Mouse (Mus musculus): ENCODE data around the gene Galk2. TPM values are rescaled to one million over a fixed set of nuclear protein-coding genes. Genes with fewer than 3 reads are reported as not detected.

Galk2 gene
- total and polyA plus RNA-seq, 3 experiments, result 3.1 to 65.0 (median 21.3) TPM

DNA sequence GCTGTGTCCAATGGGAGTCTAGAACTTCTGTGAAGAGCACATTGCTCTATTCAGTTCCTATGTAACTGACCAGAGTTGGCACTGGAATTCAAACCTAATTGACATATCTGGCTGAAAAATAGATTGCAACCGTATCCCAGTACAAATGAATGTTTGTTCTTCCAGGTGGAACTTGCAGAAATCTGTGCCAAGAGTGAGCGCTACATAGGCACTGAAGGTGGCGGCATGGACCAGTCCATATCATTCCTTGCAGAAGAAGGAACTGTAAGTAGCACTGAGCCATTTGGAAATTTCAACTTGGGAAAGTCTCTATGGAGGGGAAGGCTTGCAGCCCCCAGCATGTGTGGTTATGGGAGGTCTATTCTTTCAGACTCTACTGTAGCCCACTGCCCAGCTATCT, 70.5 kb downstream of the Galk2 start:
- no peak for ATAC-seq (ENCODE audit: extremely low read depth, insufficient number of reproducible peaks, low FRiP score, poor library complexity, severe bottlenecking)
- H3K27me3 ChIP-seq (ENCODE audit: insufficient read depth, low read length), result no peaks in the 10 kb centered on the region
- no peaks in the 10 kb centered on the region for H3K9me3 ChIP-seq (replicated peaks)
- no peak for TF ChIP-seq GATA2 (IDR thresholded peaks at IDR 0.05; ENCODE audit: borderline replicate concordance, low read depth, low read length)
- no peak for TF ChIP-seq POLR2AphosphoS5 (IDR thresholded peaks at IDR 0.05; ENCODE audit: insufficient replicate concordance, low read depth, low read length)
- TF ChIP-seq TAL1 (conservative IDR thresholded peaks at IDR 0.05; ENCODE audit: low read depth, low read length), result no peak
- TF ChIP-seq CTCF (IDR thresholded peaks at IDR 0.05; ENCODE audit: low read depth, low read length), result no peak
- no peak for TF ChIP-seq GATA1 (IDR thresholded peaks at IDR 0.05; ENCODE audit: borderline replicate concordance, low read length)
- H3K4me3 ChIP-seq (ENCODE audit: low read depth, low read length), result no peak overlapping the region
- peaks cover 4% of the 10 kb centered on the region for H3K4me1 ChIP-seq (ENCODE audit: insufficient read depth, low read depth, low read length)
- H3K36me3 ChIP-seq (replicated peaks), result peaks cover 68% of the 10 kb centered on the region
- DNase-seq (ENCODE audit: low spot score), result no peak

DNA sequence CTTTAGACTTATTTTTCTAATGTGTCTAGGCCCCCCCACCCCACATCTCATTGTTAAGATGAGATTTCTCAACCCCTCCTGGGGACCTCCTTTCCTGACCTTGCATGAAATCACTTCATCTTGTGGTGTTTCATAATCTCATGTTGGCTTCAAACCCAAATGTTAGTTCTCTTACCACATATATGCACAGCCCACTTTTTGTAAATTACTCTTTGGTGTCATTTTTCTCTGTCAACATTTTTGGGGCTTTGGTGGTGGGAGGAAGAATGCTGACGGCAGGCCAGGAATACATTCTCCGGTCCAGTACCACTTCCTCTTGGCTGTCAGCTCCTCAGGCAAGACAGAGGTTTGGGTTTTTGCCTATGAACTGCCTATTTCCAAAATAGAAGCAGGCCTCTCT, 71.0 kb downstream of the Galk2 start:
- H3K9me3 ChIP-seq (replicated peaks), result no peaks in the 10 kb centered on the region
- no peaks in the 10 kb centered on the region; the same call in 1 of the 2 replicates for H3K4me1 ChIP-seq (ENCODE audit: insufficient read depth, low read depth, low read length)
- TF ChIP-seq GATA1 (IDR thresholded peaks at IDR 0.05; ENCODE audit: borderline replicate concordance, low read length) (no peak), GATA2 (IDR thresholded peaks at IDR 0.05; ENCODE audit: borderline replicate concordance, low read depth, low read length) (no peak), POLR2AphosphoS5 (IDR thresholded peaks at IDR 0.05; ENCODE audit: insufficient replicate concordance, low read depth, low read length) (no peak)
- H3K36me3 ChIP-seq (replicated peaks), result peaks cover 66% of the 10 kb centered on the region
- no peaks in the 10 kb centered on the region for H3K27me3 ChIP-seq (ENCODE audit: insufficient read depth, low read length)
- H3K4me3 ChIP-seq (ENCODE audit: low read depth, low read length), result no peak overlapping the region
- ATAC-seq (ENCODE audit: extremely low read depth, insufficient number of reproducible peaks, low FRiP score, poor library complexity, severe bottlenecking) (no peak), DNase-seq (ENCODE audit: low spot score) (no peak)

DNA sequence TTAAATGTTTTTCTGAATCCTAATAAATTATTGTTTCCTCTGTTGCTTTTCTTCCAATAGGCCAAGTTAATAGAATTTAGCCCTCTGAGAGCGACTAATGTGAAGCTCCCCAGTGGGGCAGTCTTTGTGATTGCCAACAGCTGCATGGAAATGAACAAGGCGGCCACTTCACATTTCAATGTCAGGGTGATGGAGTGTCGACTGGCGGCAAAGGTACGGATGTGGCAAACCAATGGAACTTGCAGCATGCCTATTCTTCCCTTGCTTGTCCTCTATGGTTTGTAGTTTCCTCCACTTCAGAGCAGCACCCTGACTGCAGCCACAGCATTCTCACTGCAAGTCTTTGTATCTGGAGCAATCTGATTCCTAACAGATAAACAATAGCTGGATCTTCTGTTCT, 72.3 kb downstream of the Galk2 start:
- H3K36me3 ChIP-seq (replicated peaks), result peaks cover 71% of the 10 kb centered on the region

DNA sequence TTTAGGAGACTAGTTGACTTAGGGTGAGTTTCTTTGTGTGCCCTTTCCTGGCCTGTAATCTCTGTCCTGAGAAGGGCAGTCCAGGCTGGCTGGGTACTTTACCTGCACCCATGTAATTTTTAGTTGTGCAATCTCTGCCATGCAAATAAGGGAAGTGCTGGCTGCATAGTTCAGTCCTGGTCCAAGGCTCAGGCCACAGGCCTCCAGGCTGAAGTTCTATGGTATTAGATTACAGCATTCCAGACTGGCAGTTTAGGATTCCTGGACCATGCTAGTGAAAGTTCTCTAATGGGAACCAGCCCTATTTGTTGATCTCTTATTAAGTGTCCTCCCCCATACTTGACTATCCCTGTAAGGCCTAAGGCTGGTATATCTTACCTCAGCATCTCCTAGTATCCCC, 73.8 kb downstream of the Galk2 start:
- no peak for ATAC-seq (ENCODE audit: extremely low read depth, insufficient number of reproducible peaks, low FRiP score, poor library complexity, severe bottlenecking)
- peaks cover 71% of the 10 kb centered on the region for H3K36me3 ChIP-seq (replicated peaks)

More for the DNA sequence above, 72.3 kb downstream of the Galk2 start:
- DNase-seq (ENCODE audit: low spot score), result no peak
- Histone ChIP-seq H3K9me3 (replicated peaks) (no peaks in the 10 kb centered on the region), H3K4me1 (ENCODE audit: insufficient read depth, low read depth, low read length) (no peaks in the 10 kb centered on the region; the same call in 1 of the 2 replicates), H3K27me3 (ENCODE audit: insufficient read depth, low read length) (no peaks in the 10 kb centered on the region), H3K4me3 (ENCODE audit: low read depth, low read length) (no peak overlapping the region)
- no peak for TF ChIP-seq CTCF (IDR thresholded peaks at IDR 0.05; ENCODE audit: low read depth, low read length)
- no peak for TF ChIP-seq TAL1 (conservative IDR thresholded peaks at IDR 0.05; ENCODE audit: low read depth, low read length)
- TF ChIP-seq GATA1 (IDR thresholded peaks at IDR 0.05; ENCODE audit: borderline replicate concordance, low read length), result no peak
- ATAC-seq (ENCODE audit: extremely low read depth, insufficient number of reproducible peaks, low FRiP score, poor library complexity, severe bottlenecking), result no peak

DNA sequence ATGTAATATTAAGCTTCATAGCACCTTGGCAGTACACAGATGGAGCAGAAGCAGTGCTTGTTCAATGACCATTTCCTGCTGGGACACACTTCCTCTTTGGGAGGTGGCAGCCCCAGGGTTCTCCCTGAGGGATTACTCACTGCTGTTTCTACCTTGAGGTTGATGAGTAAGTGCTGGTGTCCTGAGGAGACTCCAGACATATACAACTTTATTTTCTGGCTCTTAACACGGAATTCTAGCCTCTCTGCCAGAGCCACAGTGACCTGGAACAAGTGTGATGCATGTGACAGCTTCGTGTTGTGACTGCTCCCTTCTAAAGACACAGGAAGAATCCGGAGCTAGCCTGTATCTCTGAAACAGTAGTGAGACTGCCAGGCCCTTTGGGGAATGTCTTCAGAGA, 75.1 kb downstream of the Galk2 start:
- Histone ChIP-seq H3K4me3 (ENCODE audit: low read depth, low read length) (no peak overlapping the region), H3K36me3 (replicated peaks) (peaks cover 69% of the 10 kb centered on the region), H3K4me1 (ENCODE audit: insufficient read depth, low read depth, low read length) (no peaks in the 10 kb centered on the region), H3K9me3 (replicated peaks) (no peaks in the 10 kb centered on the region), H3K27me3 (ENCODE audit: insufficient read depth, low read length) (no peaks in the 10 kb centered on the region)
- TF ChIP-seq TAL1 (conservative IDR thresholded peaks at IDR 0.05; ENCODE audit: low read depth, low read length) (no peak), POLR2AphosphoS5 (IDR thresholded peaks at IDR 0.05; ENCODE audit: insufficient replicate concordance, low read depth, low read length) (no peak), GATA1 (IDR thresholded peaks at IDR 0.05; ENCODE audit: borderline replicate concordance, low read length) (no peak), CTCF (IDR thresholded peaks at IDR 0.05; ENCODE audit: low read depth, low read length) (no peak), GATA2 (IDR thresholded peaks at IDR 0.05; ENCODE audit: borderline replicate concordance, low read depth, low read length) (no peak)
- ATAC-seq (ENCODE audit: extremely low read depth, insufficient number of reproducible peaks, low FRiP score, poor library complexity, severe bottlenecking) (no peak), DNase-seq (ENCODE audit: low spot score) (no peak)

More for the DNA sequence above, 73.8 kb downstream of the Galk2 start:
- Histone ChIP-seq H3K9me3 (replicated peaks) (no peaks in the 10 kb centered on the region), H3K4me3 (ENCODE audit: low read depth, low read length) (no peak overlapping the region), H3K4me1 (ENCODE audit: insufficient read depth, low read depth, low read length) (no peaks in the 10 kb centered on the region), H3K27me3 (ENCODE audit: insufficient read depth, low read length) (no peaks in the 10 kb centered on the region)
- no peak for DNase-seq (ENCODE audit: low spot score)
- TF ChIP-seq GATA1 (IDR thresholded peaks at IDR 0.05; ENCODE audit: borderline replicate concordance, low read length) (no peak), CTCF (IDR thresholded peaks at IDR 0.05; ENCODE audit: low read depth, low read length) (no peak), POLR2AphosphoS5 (IDR thresholded peaks at IDR 0.05; ENCODE audit: insufficient replicate concordance, low read depth, low read length) (no peak), GATA2 (IDR thresholded peaks at IDR 0.05; ENCODE audit: borderline replicate concordance, low read depth, low read length) (no peak), TAL1 (conservative IDR thresholded peaks at IDR 0.05; ENCODE audit: low read depth, low read length) (no peak)

DNA sequence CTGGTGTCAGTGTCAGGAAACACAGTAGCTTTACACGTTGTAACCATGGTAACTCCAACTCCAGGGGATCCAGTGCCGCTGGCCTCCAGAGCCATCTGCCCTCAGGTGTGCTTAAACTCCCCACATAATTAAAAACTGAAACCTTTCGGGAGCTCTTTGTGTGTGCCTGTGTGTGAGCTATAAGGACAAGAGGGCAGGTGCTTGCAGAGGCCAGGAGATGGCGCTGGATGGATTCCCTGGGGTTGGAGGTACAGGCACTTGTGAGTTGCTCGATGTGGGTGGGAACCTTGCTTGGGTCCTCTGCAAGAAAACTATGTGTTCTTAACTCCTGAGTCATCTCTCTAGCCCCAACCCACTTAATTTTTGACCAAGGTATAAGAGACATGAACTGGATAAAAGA, 77.5 kb downstream of the Galk2 start:
- ATAC-seq (ENCODE audit: extremely low read depth, insufficient number of reproducible peaks, low FRiP score, poor library complexity, severe bottlenecking), result no peak
- H3K36me3 ChIP-seq (replicated peaks), result peaks cover 66% of the 10 kb centered on the region
- no peak for DNase-seq (ENCODE audit: low spot score)
- H3K9me3 ChIP-seq (replicated peaks), result no peaks in the 10 kb centered on the region
- no peaks in the 10 kb centered on the region for H3K4me1 ChIP-seq (ENCODE audit: insufficient read depth, low read depth, low read length)
- no peak for TF ChIP-seq GATA1 (IDR thresholded peaks at IDR 0.05; ENCODE audit: borderline replicate concordance, low read length)
- TF ChIP-seq POLR2AphosphoS5 (IDR thresholded peaks at IDR 0.05; ENCODE audit: insufficient replicate concordance, low read depth, low read length), result no peak
- no peak overlapping the region for H3K4me3 ChIP-seq (ENCODE audit: low read depth, low read length)
- H3K27me3 ChIP-seq (ENCODE audit: insufficient read depth, low read length), result no peaks in the 10 kb centered on the region
